Mouse (Mus musculus): Measurements from ENCODE around the gene Hspa12b. TPM values are rescaled to one million over a fixed set of nuclear protein-coding genes. Genes with fewer than 3 reads are reported as not detected.

Hspa12b gene
- polyA plus RNA-seq, 1 experiment from 2014 or later, result 3.3 TPM

DNA sequence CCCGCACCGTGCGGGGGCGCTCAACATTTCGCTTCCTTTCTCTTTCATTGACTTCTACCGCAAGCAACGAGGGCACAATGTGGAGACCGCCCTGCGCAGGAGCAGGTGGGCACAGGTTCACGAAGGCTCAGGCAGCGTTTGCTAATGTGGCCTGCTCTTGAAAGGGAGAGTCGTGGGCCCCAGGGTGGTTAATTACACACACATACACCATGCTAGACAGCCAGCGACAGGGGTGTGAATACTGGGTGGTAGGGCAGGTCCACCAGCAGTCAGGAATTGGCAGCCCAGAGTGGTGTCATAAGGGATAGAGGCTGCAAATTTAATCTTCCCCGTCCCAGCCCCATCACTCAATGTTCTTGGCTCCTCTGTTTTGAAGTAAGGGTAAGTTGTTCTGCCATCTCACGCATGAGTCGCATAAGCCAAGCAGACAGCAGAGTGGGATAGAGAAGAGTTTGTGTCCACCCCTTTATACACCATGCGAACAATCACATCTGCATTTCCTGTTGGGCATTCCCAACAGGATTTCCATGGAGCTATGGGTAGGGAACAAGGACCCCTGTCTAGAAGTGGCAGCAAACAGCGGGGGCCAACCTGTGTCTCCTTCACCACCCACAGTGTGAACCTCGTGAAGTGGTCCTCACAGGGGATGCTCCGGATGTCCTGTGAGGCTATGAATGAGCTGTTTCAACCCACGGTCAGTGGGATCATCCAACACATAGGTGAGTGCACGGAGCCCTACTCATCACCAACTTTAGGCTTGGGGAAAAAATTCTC, 16.1 kb downstream of the Hspa12b start:
- no peaks in the 10 kb centered on the region for H3K27me3 ChIP-seq (ENCODE audit: control insufficient read depth, insufficient read depth, low read length)
- ATAC-seq (ENCODE audit: low FRiP score) (peak; percentile 7), DNase-seq (ENCODE audit: low spot score, missing footprints) (no peak)
- no peaks in the 10 kb centered on the region for H3K9me3 ChIP-seq (ENCODE audit: control insufficient read depth, low read length)
- peaks cover 16% of the 10 kb centered on the region for H3K36me3 ChIP-seq (ENCODE audit: control insufficient read depth, insufficient read depth, low read length)
- no peak overlapping the region for H3K4me3 ChIP-seq (ENCODE audit: low read depth, low read length)
- WGBS, result 67% methylated on average over 22 of the region's 22 CpGs
- no peak overlapping the region for H3K9ac ChIP-seq (ENCODE audit: low read length)
- no peak overlapping the region for H3K27ac ChIP-seq (ENCODE audit: low read depth, low read length)
- no peak overlapping the region for H3K4me2 ChIP-seq
- H3K4me1 ChIP-seq (ENCODE audit: control insufficient read depth, insufficient read depth, low read length), result peaks cover 3% of the 10 kb centered on the region; the same call in 1 of the 2 replicates

- peak; percentile 81 for DNase-seq (ENCODE audit: low spot score, missing footprints)
- H3K9me3 ChIP-seq (ENCODE audit: control insufficient read depth, low read length), result no peaks in the 10 kb centered on the region
- H3K4me3 ChIP-seq (ENCODE audit: low read depth, low read length), result no peak overlapping the region
- no peak overlapping the region for H3K9ac ChIP-seq (ENCODE audit: low read length)
- no peak for ATAC-seq (ENCODE audit: low FRiP score)
- no peak overlapping the region for H3K4me2 ChIP-seq
- H3K4me1 ChIP-seq (ENCODE audit: control insufficient read depth, insufficient read depth, low read length), result peaks cover 3% of the 10 kb centered on the region; the same call in 1 of the 2 replicates
- no peak overlapping the region for H3K27ac ChIP-seq (ENCODE audit: low read depth, low read length)
- peaks cover 23% of the 10 kb centered on the region for H3K36me3 ChIP-seq (ENCODE audit: control insufficient read depth, insufficient read depth, low read length)
- no peaks in the 10 kb centered on the region for H3K27me3 ChIP-seq (ENCODE audit: control insufficient read depth, insufficient read depth, low read length)
- WGBS, result 67% methylated on average over 13 of the region's 13 CpGs
These were observed 18.0 kb downstream of the Hspa12b start for GRCm38 (mm10) chr2:131145121-131145520.

DNA sequence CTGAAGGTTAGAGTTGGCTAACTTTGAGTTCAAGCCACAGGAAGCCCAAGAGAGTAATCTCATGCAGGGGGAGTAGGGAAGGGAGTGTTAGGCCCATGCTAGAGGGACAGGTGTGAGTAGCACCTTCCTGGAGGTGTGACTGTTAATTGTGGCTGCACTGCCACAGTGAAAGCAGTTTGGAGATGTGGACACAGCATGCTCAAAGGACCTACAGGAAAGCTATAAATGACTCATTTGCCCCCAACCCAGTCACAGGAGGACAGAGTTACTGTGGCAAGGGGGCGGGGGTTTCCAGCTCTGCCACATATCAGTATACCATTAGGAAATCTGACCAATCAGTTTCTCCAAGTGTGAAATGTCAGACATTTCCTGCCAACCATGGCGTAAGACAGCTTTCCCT, 18.5 kb downstream of the Hspa12b start:
- Histone ChIP-seq H3K9me3 (ENCODE audit: control insufficient read depth, low read length) (no peaks in the 10 kb centered on the region), H3K4me3 (ENCODE audit: low read depth, low read length) (no peak overlapping the region), H3K4me2 (no peak overlapping the region), H3K9ac (ENCODE audit: low read length) (no peak overlapping the region), H3K4me1 (ENCODE audit: control insufficient read depth, insufficient read depth, low read length) (peaks cover 3% of the 10 kb centered on the region; the same call in 1 of the 2 replicates), H3K27ac (ENCODE audit: low read depth, low read length) (no peak overlapping the region), H3K36me3 (ENCODE audit: control insufficient read depth, insufficient read depth, low read length) (peaks cover 23% of the 10 kb centered on the region), H3K27me3 (ENCODE audit: control insufficient read depth, insufficient read depth, low read length) (no peaks in the 10 kb centered on the region)
- peak; percentile 10 for DNase-seq (ENCODE audit: low spot score, missing footprints)
- 92% methylated on average over 2 of the region's 2 CpGs for WGBS
- ATAC-seq (ENCODE audit: low FRiP score), result no peak

GRCm38 (mm10) chr2:131146193-131147042, 19.3 kb downstream of the Hspa12b start:
- Histone ChIP-seq H3K4me2 (no peak overlapping the region), H3K4me3 (ENCODE audit: low read depth, low read length) (no peak overlapping the region), H3K27me3 (ENCODE audit: control insufficient read depth, insufficient read depth, low read length) (no peaks in the 10 kb centered on the region), H3K9me3 (ENCODE audit: control insufficient read depth, low read length) (no peaks in the 10 kb centered on the region), H3K4me1 (ENCODE audit: control insufficient read depth, insufficient read depth, low read length) (peaks cover 3% of the 10 kb centered on the region; the same call in 1 of the 2 replicates), H3K9ac (ENCODE audit: low read length) (no peak overlapping the region), H3K27ac (ENCODE audit: low read depth, low read length) (no peak overlapping the region), H3K36me3 (ENCODE audit: control insufficient read depth, insufficient read depth, low read length) (peaks cover 30% of the 10 kb centered on the region)
- WGBS, result 94% methylated on average over 21 of the region's 21 CpGs
- DNase-seq (ENCODE audit: low spot score, missing footprints), result peak; percentile 49
- no peak for ATAC-seq (ENCODE audit: low FRiP score)

DNA sequence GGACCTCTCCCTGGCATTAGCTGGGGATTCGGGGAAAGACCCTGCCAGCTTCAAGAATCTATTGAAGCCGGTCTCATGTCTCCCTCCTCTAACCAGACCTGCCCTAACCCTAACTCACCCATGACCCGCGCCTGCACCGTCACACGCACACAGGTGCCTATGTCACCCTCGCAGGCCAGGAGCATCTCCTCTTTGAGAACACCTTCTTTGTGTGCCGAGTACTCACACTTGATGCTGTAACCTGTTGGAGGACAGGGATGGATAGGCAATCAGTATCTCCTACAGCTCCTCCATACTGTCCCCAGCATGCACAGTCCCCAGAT, 19.9 kb downstream of the Hspa12b start:
- WGBS, result 93% methylated on average over 8 of the region's 8 CpGs
- Histone ChIP-seq H3K9ac (ENCODE audit: low read length) (no peak overlapping the region), H3K4me1 (ENCODE audit: control insufficient read depth, insufficient read depth, low read length) (peaks cover 3% of the 10 kb centered on the region; the same call in 1 of the 2 replicates)

GRCm38 (mm10) chr2:131148353-131149253, 21.5 kb downstream of the Hspa12b start:
- Histone ChIP-seq H3K4me2 (no peak overlapping the region), H3K9me3 (ENCODE audit: control insufficient read depth, low read length) (no peaks in the 10 kb centered on the region), H3K9ac (ENCODE audit: low read length) (no peak overlapping the region), H3K27ac (ENCODE audit: low read depth, low read length) (no peak overlapping the region), H3K36me3 (ENCODE audit: control insufficient read depth, insufficient read depth, low read length) (peaks cover 35% of the 10 kb centered on the region), H3K4me3 (ENCODE audit: low read depth, low read length) (no peak overlapping the region), H3K4me1 (ENCODE audit: control insufficient read depth, insufficient read depth, low read length) (no peaks in the 10 kb centered on the region), H3K27me3 (ENCODE audit: control insufficient read depth, insufficient read depth, low read length) (no peaks in the 10 kb centered on the region)
- DNase-seq (ENCODE audit: low spot score, missing footprints) (no peak), ATAC-seq (ENCODE audit: low FRiP score) (no peak)
- 89% methylated on average over 8 of the region's 8 CpGs for WGBS

More for the DNA sequence above, 19.9 kb downstream of the Hspa12b start:
- H3K27ac ChIP-seq (ENCODE audit: low read depth, low read length), result no peak overlapping the region
- ATAC-seq (ENCODE audit: low FRiP score) (no peak), DNase-seq (ENCODE audit: low spot score, missing footprints) (peak; percentile 72)
- H3K4me2 ChIP-seq, result no peak overlapping the region
- H3K36me3 ChIP-seq (ENCODE audit: control insufficient read depth, insufficient read depth, low read length), result peaks cover 30% of the 10 kb centered on the region
- H3K4me3 ChIP-seq (ENCODE audit: low read depth, low read length), result no peak overlapping the region
- H3K9me3 ChIP-seq (ENCODE audit: control insufficient read depth, low read length), result no peaks in the 10 kb centered on the region
- H3K27me3 ChIP-seq (ENCODE audit: control insufficient read depth, insufficient read depth, low read length), result no peaks in the 10 kb centered on the region

GRCm38 (mm10) chr2:131149254-131149578, 22.1 kb downstream of the Hspa12b start:
- Histone ChIP-seq H3K27me3 (ENCODE audit: control insufficient read depth, insufficient read depth, low read length) (no peaks in the 10 kb centered on the region), H3K4me3 (ENCODE audit: low read depth, low read length) (no peak overlapping the region), H3K36me3 (ENCODE audit: control insufficient read depth, insufficient read depth, low read length) (peaks cover 35% of the 10 kb centered on the region), H3K9ac (ENCODE audit: low read length) (no peak overlapping the region), H3K4me1 (ENCODE audit: control insufficient read depth, insufficient read depth, low read length) (no peaks in the 10 kb centered on the region), H3K9me3 (ENCODE audit: control insufficient read depth, low read length) (no peaks in the 10 kb centered on the region), H3K4me2 (no peak overlapping the region), H3K27ac (ENCODE audit: low read depth, low read length) (no peak overlapping the region)
- 95% methylated on average over 3 of the region's 3 CpGs for WGBS
- ATAC-seq (ENCODE audit: low FRiP score) (no peak), DNase-seq (ENCODE audit: low spot score, missing footprints) (no peak)

- no peak overlapping the region for H3K27ac ChIP-seq (ENCODE audit: low read depth, low read length)
- H3K4me2 ChIP-seq, result no peak overlapping the region
- H3K36me3 ChIP-seq (ENCODE audit: control insufficient read depth, insufficient read depth, low read length), result peaks cover 23% of the 10 kb centered on the region
- ATAC-seq (ENCODE audit: low FRiP score) (no peak), DNase-seq (ENCODE audit: low spot score, missing footprints) (peak; percentile 44)
- H3K9ac ChIP-seq (ENCODE audit: low read length), result no peak overlapping the region
- H3K9me3 ChIP-seq (ENCODE audit: control insufficient read depth, low read length), result no peaks in the 10 kb centered on the region
- peaks cover under 1% of the 10 kb centered on the region; the same call in 1 of the 2 replicates for H3K4me1 ChIP-seq (ENCODE audit: control insufficient read depth, insufficient read depth, low read length)
- no peaks in the 10 kb centered on the region for H3K27me3 ChIP-seq (ENCODE audit: control insufficient read depth, insufficient read depth, low read length)
- 83% methylated on average over 6 of the region's 7 CpGs for WGBS
- H3K4me3 ChIP-seq (ENCODE audit: low read depth, low read length), result no peak overlapping the region
These were observed 25.2 kb downstream of the Hspa12b start for GRCm38 (mm10) chr2:131152166-131152730.

Data from midbrain, embryonic 11.5 days (tissue).